Mouse (Mus musculus): ENCODE data around the gene Ero1l. TPM values are rescaled to one million over a fixed set of nuclear protein-coding genes. Genes with fewer than 3 reads are reported as not detected.

Gene Ero1l
- total and polyA plus RNA-seq, 3 experiments, result 91.4 to 291 (median 155) TPM

- in situ Hi-C loops (cut with MboI; ENCODE audit: low pct_ligation_motif_present, low pct_unique_long_range_greater_than_20kb, low sequenced_read_pairs), result no loop called here
- DNase-seq (ENCODE audit: extremely low read depth), result peak; percentile 85
- dilution Hi-C loops (cut with MboI; ENCODE audit: extremely low pct_ligation_motif_present, extremely low pct_unique_long_range_greater_than_20kb, low sequenced_read_pairs), result no loop called here
- peak; percentile 50 for TF ChIP-seq MXI1 (IDR thresholded peaks at IDR 0.05; ENCODE audit: low read depth, low read length)
- TF ChIP-seq POLR2A (IDR thresholded peaks at IDR 0.05; ENCODE audit: low read depth, low read length), result peak; percentile 58; the same call in 1 of the 2 replicates
- TF ChIP-seq BHLHE40 (IDR thresholded peaks at IDR 0.05; ENCODE audit: low read depth, low read length), result peak; percentile 52; the same call in 1 of the 2 replicates
- 0 out of 2 replicates have a peak, but pooled peaks have one; percentile 62 for TF ChIP-seq UBTF (IDR thresholded peaks at IDR 0.05; ENCODE audit: low read depth, low read length)
- no peak for TF ChIP-seq ELF1 (IDR thresholded peaks at IDR 0.05; ENCODE audit: low read depth, low read length)
- TF ChIP-seq TBP (conservative IDR thresholded peaks at IDR 0.05; ENCODE audit: low read depth, low read length), result no peak
- no peak for TF ChIP-seq USF2 (conservative IDR thresholded peaks at IDR 0.05; ENCODE audit: low read depth, low read length)
- TF ChIP-seq ZKSCAN1 (IDR thresholded peaks at IDR 0.05; ENCODE audit: borderline replicate concordance, low read depth, low read length), result no peak
- TF ChIP-seq NELFE (IDR thresholded peaks at IDR 0.05; ENCODE audit: low read depth, low read length), result peak; percentile 66; the same call in 1 of the 2 replicates
- peak; percentile 31; the same call in 1 of the 2 replicates for TF ChIP-seq SIN3A (IDR thresholded peaks at IDR 0.05; ENCODE audit: low read length)
- TF ChIP-seq NRF1 (IDR thresholded peaks at IDR 0.05; ENCODE audit: low read depth, low read length), result peak; percentile 81
- peak; percentile 9; the same call in 1 of the 2 replicates for TF ChIP-seq HCFC1 (IDR thresholded peaks at IDR 0.05; ENCODE audit: low read depth, low read length)
- peak within 1 kb of the TSS; percentile 59 to 89 (median 81) for H3K4me3 ChIP-seq (replicated peaks in 1 of 3; ENCODE audit: low read depth in 2 of 3, low read length in 2 of 3, poor library complexity in 1 of 3)
- peaks cover 22% of the 10 kb centered on the region for H3K79me2 ChIP-seq (replicated peaks; ENCODE audit: control insufficient read depth, extremely low read depth, insufficient read depth, poor library complexity, severe bottlenecking)
- peaks cover 2 to 11% of the 10 kb centered on the region in 2 experiments; a peak in 3 of 4 replicates for H3K4me1 ChIP-seq (ENCODE audit: control insufficient read depth in 1 of 2, insufficient read depth in 2 of 2)
- no peaks in the 10 kb centered on the region for H3K9me3 ChIP-seq (replicated peaks; ENCODE audit: low read length)
- H3K27me3 ChIP-seq (replicated peaks), result no peaks in the 10 kb centered on the region
- peaks cover 18 to 42% of the 10 kb centered on the region in 2 experiments for H3K36me3 ChIP-seq (replicated peaks in 1 of 2; ENCODE audit: control insufficient read depth in 1 of 2, insufficient read depth in 1 of 2, low read length in 1 of 2)
- H3K9ac ChIP-seq (ENCODE audit: insufficient read depth, low read depth), result peak within 1 kb of the TSS; percentile 93
- peak within 1 kb of the TSS; percentile 84; the same call in 1 of the 2 replicates for H3K4me2 ChIP-seq (ENCODE audit: insufficient read depth, low read depth, poor library complexity, severe bottlenecking)
- no peak within 1 kb of the TSS for H3K27ac ChIP-seq (ENCODE audit: insufficient read depth, low read depth)
Observed at GRCm38 (mm10) chr14:45350931-45351859, 32.6 kb upstream of the Ero1l start, which contains the start of gene Styx. Styx (plus strand) TSS chr14:45351093.

- Histone ChIP-seq H3K27me3 (replicated peaks) (no peaks in the 10 kb centered on the region), H3K4me3 (replicated peaks in 1 of 3; ENCODE audit: low read depth in 2 of 3, low read length in 2 of 3, poor library complexity in 1 of 3) (peak within 1 kb of the TSS; percentile 84 to 98 (median 88)), H3K27ac (ENCODE audit: insufficient read depth, low read depth) (peak within 1 kb of the TSS; percentile 76), H3K79me2 (replicated peaks; ENCODE audit: control insufficient read depth, extremely low read depth, insufficient read depth, poor library complexity, severe bottlenecking) (peaks cover 36% of the 10 kb centered on the region), H3K9me3 (replicated peaks; ENCODE audit: low read length) (no peaks in the 10 kb centered on the region), H3K9ac (ENCODE audit: insufficient read depth, low read depth) (peak within 1 kb of the TSS; percentile 100), H3K4me1 (ENCODE audit: control insufficient read depth in 1 of 2, insufficient read depth in 2 of 2) (peaks cover 4 to 34% of the 10 kb centered on the region in 2 experiments; a peak in 3 of 4 replicates), H3K36me3 (replicated peaks in 1 of 2; ENCODE audit: control insufficient read depth in 1 of 2, insufficient read depth in 1 of 2, low read length in 1 of 2) (peaks cover 21 to 33% of the 10 kb centered on the region in 2 experiments), H3K4me2 (ENCODE audit: insufficient read depth, low read depth, poor library complexity, severe bottlenecking) (peak within 1 kb of the TSS; percentile 91)
- dilution Hi-C loops (cut with MboI; ENCODE audit: extremely low pct_ligation_motif_present, extremely low pct_unique_long_range_greater_than_20kb, low sequenced_read_pairs), result no loop called here
- in situ Hi-C loops (cut with MboI; ENCODE audit: low pct_ligation_motif_present, low pct_unique_long_range_greater_than_20kb, low sequenced_read_pairs), result no loop called here
- DNase-seq (ENCODE audit: extremely low read depth), result peak; percentile 94
- TF ChIP-seq MAZ (IDR thresholded peaks at IDR 0.05; ENCODE audit: low read depth, low read length) (peak; percentile 48; the same call in 1 of the 2 replicates), EP300 (IDR thresholded peaks at IDR 0.05; ENCODE audit: low read length) (no peak), MXI1 (IDR thresholded peaks at IDR 0.05; ENCODE audit: low read depth, low read length) (peak; percentile 20; the same call in 1 of the 2 replicates), CHD1 (IDR thresholded peaks at IDR 0.05; ENCODE audit: low read depth, low read length) (no peak), RAD21 (IDR thresholded peaks at IDR 0.05; ENCODE audit: low read depth, low read length) (no peak; the same call in 1 of the 2 replicates), HCFC1 (IDR thresholded peaks at IDR 0.05; ENCODE audit: low read depth, low read length) (peak; percentile 76), TCF12 (IDR thresholded peaks at IDR 0.05; ENCODE audit: low read depth, low read length) (peak; percentile 90), IRF4 (IDR thresholded peaks at IDR 0.05; ENCODE audit: low read depth, low read length) (peak; percentile 35; the same call in 1 of the 2 replicates), GABPA (IDR thresholded peaks at IDR 0.05; ENCODE audit: insufficient replicate concordance, low read depth, low read length) (peak; percentile 32; the same call in 1 of the 2 replicates), UBTF (IDR thresholded peaks at IDR 0.05; ENCODE audit: low read depth, low read length) (peak; percentile 65; the same call in 1 of the 2 replicates), POLR2A (IDR thresholded peaks at IDR 0.05; ENCODE audit: low read depth, low read length) (peak; percentile 96), ZMIZ1 (IDR thresholded peaks at IDR 0.05; ENCODE audit: low read depth, low read length) (0 out of 2 replicates have a peak, but pooled peaks have one; percentile 42), ELF1 (IDR thresholded peaks at IDR 0.05; ENCODE audit: low read depth, low read length) (peak; percentile 63), POLR2AphosphoS2 (IDR thresholded peaks at IDR 0.05; ENCODE audit: low read depth, low read length) (0 out of 2 replicates have a peak, but pooled peaks have one; percentile 37), JUN (IDR thresholded peaks at IDR 0.05; ENCODE audit: insufficient read depth, low read depth, low read length) (no peak), SMC3 (IDR thresholded peaks at IDR 0.05; ENCODE audit: low read depth, low read length) (peak; percentile 20; the same call in 1 of the 2 replicates), E2F4 (IDR thresholded peaks at IDR 0.05; ENCODE audit: insufficient replicate concordance, low read depth, low read length) (no peak), TBP (conservative IDR thresholded peaks at IDR 0.05; ENCODE audit: low read depth, low read length) (peak; percentile 85), MEF2A (IDR thresholded peaks at IDR 0.05; ENCODE audit: borderline replicate concordance, low read depth, low read length) (peak; percentile 54; the same call in 1 of the 2 replicates), NELFE (IDR thresholded peaks at IDR 0.05; ENCODE audit: low read depth, low read length) (peak; percentile 87)
Observed at GRCm38 (mm10) chr14:45329589-45330181, 11.1 kb upstream of the Ero1l start, which contains the start of gene Psmc6. Psmc6 (plus strand) TSS chr14:45329788.

All from CH12.LX (cell line).